Mouse (Mus musculus) heart, adult 2 months (tissue): Measurements from ENCODE around the gene Anks1b. TPM values are rescaled to one million over a fixed set of nuclear protein-coding genes. Genes with fewer than 3 reads are reported as not detected.

Source experiments
- DNase-seq, 2 experiments: peaks; one replicate each; pipeline ENCODE4 v3.0.0; 2021
- H3K27ac ChIP-seq: fragments of 200-600 bp; 2 replicates; pipeline ENCODE4 v1.8.1; 2022
- H3K27me3 ChIP-seq: fragments of 200-500 bp; 2 replicates; pipeline ENCODE4 v1.6.1; 2012; ENCODE audit warnings: mild to moderate bottlenecking, low read length, inconsistent platforms, mixed read lengths; ENCODE audit not compliant: control insufficient read depth, insufficient read depth
- H3K36me3 ChIP-seq: fragments of 200-500 bp; 2 replicates; pipeline ENCODE4 v1.6.1; 2012; ENCODE audit warnings: low read length, inconsistent platforms; ENCODE audit not compliant: control insufficient read depth, insufficient read depth
- H3K4me1 ChIP-seq: fragments of 200-500 bp; 2 replicates; pipeline ENCODE4 v1.6.1; 2011; ENCODE audit warnings: low read length; ENCODE audit not compliant: control insufficient read depth, insufficient read depth
- H3K4me3 ChIP-seq: fragments of 200-600 bp; 2 replicates; pipeline ENCODE4 v1.8.1; 2022
- H3K79me2 ChIP-seq: fragments of 200-500 bp; replicated peaks from 2 replicates; pipeline ENCODE4 v1.6.1; 2012; ENCODE audit warnings: mild to moderate bottlenecking, inconsistent platforms, low read length, moderate library complexity, mixed read lengths; ENCODE audit not compliant: control insufficient read depth, insufficient read depth
- H3K9ac ChIP-seq: fragments of 200-500 bp; 2 replicates; pipeline ENCODE4 v1.6.1; 2012; ENCODE audit warnings: low read depth, mild to moderate bottlenecking, control low read depth, inconsistent platforms, low read length, mixed read lengths
- CTCF ChIP-seq: fragments of 200-600 bp; IDR thresholded peaks from 2 replicates; pipeline ENCODE4 v1.8.1; 2022; ENCODE audit warnings: antibody characterized with exemption, mild to moderate bottlenecking, moderate library complexity
- EP300 ChIP-seq: fragments of 200-500 bp; IDR thresholded peaks from 2 replicates; pipeline ENCODE4 v1.6.1; 2011; ENCODE audit warnings: low read depth, low read length, control low read depth; ENCODE audit not compliant: insufficient read depth
- POLR2A ChIP-seq: fragments of 200-500 bp; IDR thresholded peaks from 2 replicates; pipeline ENCODE4 v1.6.1; 2011; ENCODE audit warnings: mild to moderate bottlenecking, low read depth, low read length, control low read depth; ENCODE audit not compliant: insufficient read depth
- WGBS: fragments of 180-500 bp; shearing (Covaris S2); methylation state at CpG from one replicate; pipeline ENCODE4 v1.1.7; 2018; 5-methylcytosine and 5-hydroxymethylcytosine counted together
- intact Hi-C: fragments of 180-260 bp; cut with DNase I; formaldehyde crosslinking; loops from one replicate; pipeline ENCODE4 v1.15.1; 2025
- polyA plus RNA-seq: library from polyadenylated mRNA; depleted of rRNA; stranded (reverse); fragments of >200 nt; gene quantifications from 2 replicates; pipeline ENCODE4 v1.2.3, GENCODE M21; 2012
- total RNA-seq, 2 experiments: library from RNA; stranded (reverse); gene quantifications; 2 replicates each; pipeline ENCODE4 v1.2.3; 2021

Gene Anks1b
- total and polyA plus RNA-seq, 3 experiments = 0.16 to 0.80 (median 0.52) TPM

- WGBS = 7% methylated on average over 72 of the region's 72 CpGs
- H3K36me3 ChIP-seq = no peaks in the 10 kb centered on the region
Observed at GRCm38 (mm10) chr10:90969355-90970174, 1096.3 kb downstream of the Anks1b start.

GRCm38 (mm10) chr10:90970560-90970959 is 1097.3 kb downstream of the Anks1b start:
- no peaks in the 10 kb centered on the region for H3K79me2 ChIP-seq
- no peak overlapping the region for H3K27ac ChIP-seq
- 57% methylated on average over 4 of the region's 4 CpGs for WGBS
- no peak overlapping the region for H3K9ac ChIP-seq
- DNase-seq = no peak
- TF ChIP-seq EP300 (no peak), CTCF (no peak), POLR2A (no peak)
- peaks cover 6% of the 10 kb centered on the region for H3K27me3 ChIP-seq
- intact Hi-C loops = no loop called here
- H3K4me1 ChIP-seq = no peaks in the 10 kb centered on the region; the same call in 1 of the 2 replicates
- no peaks in the 10 kb centered on the region for H3K36me3 ChIP-seq
- no peak overlapping the region for H3K4me3 ChIP-seq

More at GRCm38 (mm10) chr10:90969355-90970174, 1096.3 kb downstream of the Anks1b start:
- peak overlapping the region; percentile 59 for H3K9ac ChIP-seq
- H3K4me1 ChIP-seq = no peaks in the 10 kb centered on the region; the same call in 1 of the 2 replicates
- no peak for TF ChIP-seq CTCF
- TF ChIP-seq EP300 = no peak
- TF ChIP-seq POLR2A = no peak
- peak overlapping the region; percentile 28 for H3K4me3 ChIP-seq
- no peaks in the 10 kb centered on the region for H3K79me2 ChIP-seq
- peaks cover 6% of the 10 kb centered on the region for H3K27me3 ChIP-seq
- no peak overlapping the region for H3K27ac ChIP-seq
- intact Hi-C loops = no loop called here
- peak; percentile 57 to 69 for DNase-seq

GRCm38 (mm10) chr10:90974084-90974483 is 1100.8 kb downstream of the Anks1b start:
- Histone ChIP-seq H3K4me3 (no peak overlapping the region), H3K4me1 (no peaks in the 10 kb centered on the region; the same call in 1 of the 2 replicates), H3K27me3 (peaks cover 5% of the 10 kb centered on the region), H3K36me3 (no peaks in the 10 kb centered on the region), H3K9ac (no peak overlapping the region), H3K27ac (no peak overlapping the region), H3K79me2 (no peaks in the 10 kb centered on the region)
- no peak for DNase-seq
- TF ChIP-seq CTCF (no peak), POLR2A (no peak)
- WGBS = 33% methylated on average over 2 of the region's 2 CpGs
- intact Hi-C loops = no loop called here

- Histone ChIP-seq H3K9ac (no peak overlapping the region), H3K36me3 (no peaks in the 10 kb centered on the region), H3K27ac (no peak overlapping the region), H3K4me1 (no peaks in the 10 kb centered on the region; the same call in 1 of the 2 replicates), H3K4me3 (no peak overlapping the region), H3K79me2 (no peaks in the 10 kb centered on the region), H3K27me3 (peaks cover 1% of the 10 kb centered on the region)
- no peak for TF ChIP-seq POLR2A
- TF ChIP-seq EP300 = no peak
- TF ChIP-seq CTCF = no peak
- DNase-seq = no peak
- 55% methylated on average over 6 of the region's 6 CpGs for WGBS
- intact Hi-C loops = no loop called here
Observed at GRCm38 (mm10) chr10:90974491-90974890, 1101.2 kb downstream of the Anks1b start.

GRCm38 (mm10) chr10:90981811-90982210 is 1108.5 kb downstream of the Anks1b start:
- Histone ChIP-seq H3K27ac (no peak overlapping the region), H3K4me3 (no peak overlapping the region), H3K9ac (no peak overlapping the region), H3K4me1 (no peaks in the 10 kb centered on the region), H3K79me2 (no peaks in the 10 kb centered on the region), H3K27me3 (no peaks in the 10 kb centered on the region), H3K36me3 (no peaks in the 10 kb centered on the region; the same call in 1 of the 2 replicates)
- intact Hi-C loops = no loop called here
- no peak for DNase-seq
- TF ChIP-seq POLR2A = no peak
- TF ChIP-seq EP300 = no peak
- no peak for TF ChIP-seq CTCF
- 83% methylated on average over 4 of the region's 4 CpGs for WGBS

GRCm38 (mm10) chr10:90983046-90983445 is 1109.7 kb downstream of the Anks1b start:
- Histone ChIP-seq H3K27ac (no peak overlapping the region), H3K9ac (no peak overlapping the region), H3K27me3 (no peaks in the 10 kb centered on the region), H3K36me3 (no peaks in the 10 kb centered on the region; the same call in 1 of the 2 replicates), H3K4me3 (no peak overlapping the region), H3K79me2 (no peaks in the 10 kb centered on the region), H3K4me1 (no peaks in the 10 kb centered on the region)
- no peak for DNase-seq
- 30% methylated on average over 8 of the region's 8 CpGs for WGBS
- intact Hi-C loops = no loop called here
- TF ChIP-seq CTCF (no peak), POLR2A (no peak), EP300 (no peak)
